Mouse (Mus musculus) intestine, postnatal 0 days (tissue): ENCODE measurements at regions not wholly inside any gene's neighbourhood (a gene's known extent, or its start where the extent isn't known, plus 50 kb on each side); places are given as distances from the start of the nearest gene placed in this dataset.

Source experiments
- ATAC-seq: fragments of 200-750 bp; cut with Nextera tagmentation; 2 replicates; pipeline ENCODE4 v1.8.0; 2017; ENCODE audit warnings: mild to moderate bottlenecking, moderate TSS enrichment, moderate library complexity
- H3K27ac ChIP-seq: fragments of 300-500 bp; sonication (generic); 2 replicates; pipeline ENCODE4 v1.5.1; 2014; ENCODE audit warnings: mild to moderate bottlenecking, low read depth, low read length, moderate library complexity
- H3K27me3 ChIP-seq: fragments of 300-500 bp; sonication (generic); replicated peaks from 2 replicates; pipeline ENCODE4 v1.6.1; 2014; ENCODE audit warnings: low read length, mixed read lengths; ENCODE audit not compliant: control insufficient read depth, insufficient read depth
- H3K36me3 ChIP-seq: fragments of 300-500 bp; sonication (generic); 2 replicates; pipeline ENCODE4 v1.6.1; 2014; ENCODE audit warnings: mild to moderate bottlenecking, moderate library complexity; ENCODE audit not compliant: control insufficient read depth, insufficient read depth
- H3K4me1 ChIP-seq: fragments of 300-500 bp; sonication (generic); replicated peaks from 2 replicates; pipeline ENCODE4 v1.6.1; 2014; ENCODE audit warnings: antibody characterized with exemption, low read length, mixed read lengths; ENCODE audit not compliant: control insufficient read depth, insufficient read depth
- H3K4me2 ChIP-seq: fragments of 300-500 bp; sonication (generic); replicated peaks from 2 replicates; pipeline ENCODE4 v1.6.1; 2014; ENCODE audit warnings: low read depth, mild to moderate bottlenecking, moderate library complexity
- H3K4me3 ChIP-seq: fragments of 300-500 bp; sonication (generic); 2 replicates; pipeline ENCODE4 v1.5.1; 2014; ENCODE audit warnings: low read depth, low read length
- H3K9ac ChIP-seq: fragments of 300-500 bp; sonication (generic); 2 replicates; pipeline ENCODE4 v1.6.1; 2014; ENCODE audit warnings: mild to moderate bottlenecking, low read depth, low read length
- H3K9me3 ChIP-seq: fragments of 300-500 bp; sonication (generic); 2 replicates; pipeline ENCODE4 v1.6.1; 2016; ENCODE audit warnings: mixed run types; ENCODE audit not compliant: control insufficient read depth
- CTCF ChIP-seq: sonication (generic); IDR thresholded peaks from 2 replicates; pipeline ENCODE4 v1.5.1; 2016; ENCODE audit warnings: low read depth, mild to moderate bottlenecking, control low read depth, antibody characterized with exemption, moderate library complexity
- WGBS: fragments of 180-500 bp; shearing (Covaris S2); extraction: QIAGEN DNeasy Blood & Tissue Kit; methylation state at CpG from one replicate; pipeline ENCODE4 v1.1.7; 2014; 5-methylcytosine and 5-hydroxymethylcytosine counted together

- WGBS: 92% methylated on average over 4 of the region's 4 CpGs
- no peak overlapping the region for H3K9ac ChIP-seq
- no peaks in the 10 kb centered on the region for H3K9me3 ChIP-seq
- no peak overlapping the region for H3K27ac ChIP-seq
- H3K4me2 ChIP-seq: no peak overlapping the region
- no peak for TF ChIP-seq CTCF
- no peak overlapping the region for H3K4me3 ChIP-seq
- H3K36me3 ChIP-seq: no peaks in the 10 kb centered on the region
- no peaks in the 10 kb centered on the region for H3K27me3 ChIP-seq
- no peaks in the 10 kb centered on the region for H3K4me1 ChIP-seq
- ATAC-seq: no peak
These were observed 466.9 kb upstream of the Cdh4 start for GRCm38 (mm10) chr2:178975366-178975765.

GRCm38 (mm10) chr2:178976046-178976445 is 466.2 kb upstream of the Cdh4 start:
- no peaks in the 10 kb centered on the region for H3K36me3 ChIP-seq
- no peak for ATAC-seq
- H3K4me3 ChIP-seq: no peak overlapping the region
- no peak overlapping the region for H3K9ac ChIP-seq
- no peaks in the 10 kb centered on the region for H3K4me1 ChIP-seq
- H3K27me3 ChIP-seq: no peaks in the 10 kb centered on the region
- H3K9me3 ChIP-seq: no peaks in the 10 kb centered on the region
- WGBS: 83% methylated on average over 6 of the region's 6 CpGs
- no peak overlapping the region for H3K27ac ChIP-seq
- TF ChIP-seq CTCF: no peak
- no peak overlapping the region for H3K4me2 ChIP-seq

- TF ChIP-seq CTCF: no peak
- Histone ChIP-seq H3K36me3 (no peaks in the 10 kb centered on the region), H3K27ac (no peak overlapping the region), H3K9me3 (no peaks in the 10 kb centered on the region), H3K4me3 (no peak overlapping the region), H3K27me3 (no peaks in the 10 kb centered on the region), H3K9ac (no peak overlapping the region), H3K4me1 (no peaks in the 10 kb centered on the region), H3K4me2 (no peak overlapping the region)
- no peak for ATAC-seq
- WGBS: 68% methylated on average over 3 of the region's 3 CpGs
These were observed 465.7 kb upstream of the Cdh4 start for GRCm38 (mm10) chr2:178976495-178976894.

GRCm38 (mm10) chr2:178979451-178979850 is 462.8 kb upstream of the Cdh4 start:
- ATAC-seq: no peak
- Histone ChIP-seq H3K4me1 (no peaks in the 10 kb centered on the region), H3K9ac (no peak overlapping the region), H3K36me3 (no peaks in the 10 kb centered on the region), H3K27ac (no peak overlapping the region), H3K27me3 (no peaks in the 10 kb centered on the region), H3K4me3 (no peak overlapping the region), H3K9me3 (no peaks in the 10 kb centered on the region), H3K4me2 (no peak overlapping the region)
- WGBS: 91% methylated on average over 9 of the region's 9 CpGs
- TF ChIP-seq CTCF: no peak

GRCm38 (mm10) chr2:178981736-178982502 is 460.3 kb upstream of the Cdh4 start:
- Histone ChIP-seq H3K9ac (no peak overlapping the region), H3K4me2 (no peak overlapping the region), H3K36me3 (no peaks in the 10 kb centered on the region), H3K4me3 (no peak overlapping the region), H3K27me3 (no peaks in the 10 kb centered on the region), H3K4me1 (no peaks in the 10 kb centered on the region), H3K9me3 (no peaks in the 10 kb centered on the region), H3K27ac (no peak overlapping the region)
- WGBS: 22% methylated on average over 7 of the region's 7 CpGs
- ATAC-seq: no peak
- no peak for TF ChIP-seq CTCF

GRCm38 (mm10) chr2:178983801-178984200 is 458.4 kb upstream of the Cdh4 start:
- no peaks in the 10 kb centered on the region for H3K36me3 ChIP-seq
- H3K4me2 ChIP-seq: no peak overlapping the region
- H3K4me1 ChIP-seq: no peaks in the 10 kb centered on the region
- no peak overlapping the region for H3K4me3 ChIP-seq
- no peak overlapping the region for H3K27ac ChIP-seq
- H3K27me3 ChIP-seq: no peaks in the 10 kb centered on the region
- no peaks in the 10 kb centered on the region for H3K9me3 ChIP-seq
- 87% methylated on average over 8 of the region's 8 CpGs for WGBS
- TF ChIP-seq CTCF: no peak
- no peak overlapping the region for H3K9ac ChIP-seq
- no peak for ATAC-seq
